Mouse (Mus musculus) cerebellum, adult 11-12 months (tissue): Measurements from ENCODE around the gene Zfp316.

Experiments
- DNase-seq: peaks from one replicate; pipeline ENCODE4 v3.0.0; 2022

The Zfp316 gene

GRCm38 (mm10) chr5:143275761-143276160 lies 5.9 kb upstream of the Zfp316 start:
- no peak for DNase-seq

GRCm38 (mm10) chr5:143272540-143273330 lies 2.9 kb upstream of the Zfp316 start:
- DNase-seq, result no peak

GRCm38 (mm10) chr5:143272108-143272507 lies 2.3 kb upstream of the Zfp316 start:
- DNase-seq, result no peak

- no peak for DNase-seq
These were observed 1.8 kb upstream of the Zfp316 start for GRCm38 (mm10) chr5:143271642-143272041.

GRCm38 (mm10) chr5:143270151-143270519 lies 313 bp upstream of the Zfp316 start:
- DNase-seq, result no peak

GRCm38 (mm10) chr5:143268985-143269362 lies 848 bp downstream of the Zfp316 start:
- DNase-seq, result peak; percentile 57

GRCm38 (mm10) chr5:143266794-143267193 lies 3.0 kb downstream of the Zfp316 start:
- no peak for DNase-seq

GRCm38 (mm10) chr5:143265409-143265808 lies 4.4 kb downstream of the Zfp316 start:
- DNase-seq, result no peak

GRCm38 (mm10) chr5:143264689-143265088 lies 5.1 kb downstream of the Zfp316 start:
- no peak for DNase-seq

- no peak for DNase-seq
These were observed 8.2 kb downstream of the Zfp316 start for GRCm38 (mm10) chr5:143261636-143262035.

GRCm38 (mm10) chr5:143255802-143256201 lies 14.0 kb downstream of the Zfp316 start:
- no peak for DNase-seq

GRCm38 (mm10) chr5:143255131-143255519 lies 14.7 kb downstream of the Zfp316 start:
- no peak for DNase-seq

GRCm38 (mm10) chr5:143254487-143255130 lies 15.2 kb downstream of the Zfp316 start:
- peak; percentile 57 for DNase-seq

- DNase-seq, result peak; percentile 70
These were observed 15.8 kb downstream of the Zfp316 start for GRCm38 (mm10) chr5:143253881-143254486.

GRCm38 (mm10) chr5:143253186-143253880 lies 16.5 kb downstream of the Zfp316 start:
- peak; percentile 76 for DNase-seq

GRCm38 (mm10) chr5:143252791-143253185 lies 17.0 kb downstream of the Zfp316 start:
- DNase-seq, result no peak

- peak; percentile 55 for DNase-seq
These were observed 17.8 kb downstream of the Zfp316 start for GRCm38 (mm10) chr5:143252039-143252438.

- DNase-seq, result no peak
These were observed 24.9 kb downstream of the Zfp316 start for GRCm38 (mm10) chr5:143244926-143245325.

GRCm38 (mm10) chr5:143236036-143236435 lies 33.8 kb downstream of the Zfp316 start:
- no peak for DNase-seq

- peak; percentile 97 for DNase-seq
These were observed 34.7 kb downstream of the Zfp316 start, which contains the start of gene Zfp12 for GRCm38 (mm10) chr5:143235028-143235693. Gene Zfp12, plus strand, starts transcription at chr5:143235163.

GRCm38 (mm10) chr5:143226790-143227189 lies 43.0 kb downstream of the Zfp316 start, which contains the start of gene Spdye4a:
Gene Spdye4a, minus strand, starts transcription at chr5:143226890.
- DNase-seq, result no peak

GRCm38 (mm10) chr5:143222287-143222686 lies 47.5 kb downstream of the Zfp316 start:
- DNase-seq, result no peak

- no peak for DNase-seq
These were observed 48.8 kb downstream of the Zfp316 start for GRCm38 (mm10) chr5:143220996-143221395.
